ENCODE assay signal across 9 mouse cellular contexts in genomic region chr2:20249403-20249802, GRCm38 (mm10).
A peak's percentile ranks its signal among the peaks of the same experiment; 100 is the strongest.
DNase-seq lines count a peak whose midpoint lies in the region; ATAC-seq and TF ChIP-seq lines count a peak whose summit lies in the region.
"Had no signal": no experiment of that assay in that cellular context is flagged by ENCODE, and none has a peak within 500 bp of the region (broad histone marks: within the 10 kb centered on the region; RNA-seq: fewer than 3 reads in every experiment).

No protein-coding gene starts in this region.

- H3K36me3 ChIP-seq in heart, embryonic 11.5 days (ENCODE audit: control insufficient read depth, insufficient read depth, low read length): no peaks in the 10 kb centered on the region
- H3K36me3 ChIP-seq in forebrain, embryonic 16.5 days (ENCODE audit: control insufficient read depth, insufficient read depth): no peaks in the 10 kb centered on the region
- H3K36me3 ChIP-seq: neural tube, embryonic 13.5 days had no signal

- H3K4me1 ChIP-seq in heart, embryonic 11.5 days (ENCODE audit: control insufficient read depth, insufficient read depth, low read length): no peaks in the 10 kb centered on the region
- peaks cover 7% of the 10 kb centered on the region for H3K4me1 ChIP-seq in forebrain, embryonic 16.5 days (replicated peaks; ENCODE audit: control insufficient read depth, insufficient read depth, low read length)
- no peaks in the 10 kb centered on the region for H3K4me1 ChIP-seq in lung, adult 2 months (ENCODE audit: control insufficient read depth, insufficient read depth, low read length)

- 56% methylated on average over 4 of the region's 4 CpGs for WGBS in heart, embryonic 11.5 days (ENCODE audit: insufficient replicate concordance)
- WGBS in forebrain, embryonic 16.5 days: 43% methylated on average over 4 of the region's 4 CpGs
- WGBS in lung, adult 2 months: 56% methylated on average over 4 of the region's 4 CpGs

- no peak overlapping the region for H3K27ac ChIP-seq in heart, embryonic 11.5 days (ENCODE audit: low read depth, low read length)
- H3K27ac ChIP-seq in forebrain, embryonic 16.5 days (ENCODE audit: low read length): peak overlapping the region; percentile 66; the same call in 1 of the 2 replicates
- H3K27ac ChIP-seq: neural tube, embryonic 13.5 days had no signal

- no peak overlapping the region for H3K9ac ChIP-seq in heart, embryonic 11.5 days (ENCODE audit: low read depth, low read length)
- H3K9ac ChIP-seq in forebrain, embryonic 16.5 days (replicated peaks; ENCODE audit: low read depth, low read length): no peak overlapping the region
- H3K9ac ChIP-seq: neural tube, embryonic 13.5 days had no signal

- no peaks in the 10 kb centered on the region for H3K27me3 ChIP-seq in heart, embryonic 11.5 days (ENCODE audit: control insufficient read depth, insufficient read depth, low read length)
- H3K27me3 ChIP-seq in forebrain, embryonic 16.5 days (replicated peaks; ENCODE audit: control insufficient read depth, insufficient read depth, low read length): no peaks in the 10 kb centered on the region
- H3K27me3 ChIP-seq: neural tube, embryonic 13.5 days had no signal

- no peaks in the 10 kb centered on the region for H3K9me3 ChIP-seq in heart, embryonic 11.5 days (replicated peaks; ENCODE audit: control insufficient read depth, low read length)
- H3K9me3 ChIP-seq in forebrain, embryonic 16.5 days (ENCODE audit: control insufficient read depth, low read length): no peaks in the 10 kb centered on the region

- DNase-seq in heart, adult 18-20 months: peak; percentile 40 to 63
- DNase-seq in heart, postnatal 10 days: peak; percentile 52 to 59
- peak; percentile 58 to 93 for DNase-seq in left cerebral cortex, postnatal 25 days (ENCODE audit: low spot score in 2 of 2)
- DNase-seq in B cell, adult 2 months: no peak
- no peak for DNase-seq in cerebellum, postnatal 25 days
- DNase-seq in lung, adult 2 months: no peak

- intact Hi-C loops in heart, postnatal 10 days (cut with DNase I): loop anchor here (5.0 kb wide), 1 partner anchor 82 kb away; no protein-coding TSS in a partner anchor
- intact Hi-C loops in left cerebral cortex, postnatal 25 days (cut with DNase I): loop anchor here (2.0 to 5.0 kb wide), 2 partner anchors 33 kb away; no protein-coding TSS in a partner anchor

- no peak for ATAC-seq in heart, embryonic 11.5 days (replicated peaks; ENCODE audit: insufficient number of reproducible peaks, low FRiP score, low TSS enrichment)
- ATAC-seq in forebrain, embryonic 16.5 days: peak; percentile 84

- no peak for TF ChIP-seq POLR2A in lung, adult 2 months (IDR thresholded peaks at IDR 0.05; ENCODE audit: borderline replicate concordance, extremely low read depth, low read depth, low read length)

- no peak overlapping the region for H3K4me2 ChIP-seq in heart, embryonic 11.5 days
- no peak overlapping the region for H3K4me2 ChIP-seq in forebrain, embryonic 16.5 days (ENCODE audit: low read length)
- H3K4me2 ChIP-seq: neural tube, embryonic 13.5 days had no signal

- no peak overlapping the region for H3K4me3 ChIP-seq in heart, embryonic 11.5 days (ENCODE audit: low read depth, low read length)
- no peak overlapping the region for H3K4me3 ChIP-seq in forebrain, embryonic 16.5 days (replicated peaks; ENCODE audit: low read length)
- H3K4me3 ChIP-seq in lung, adult 2 months (replicated peaks; ENCODE audit: extremely low read depth, low read depth, low read length): no peak overlapping the region
- H3K4me3 ChIP-seq: neural tube, embryonic 13.5 days had no signal

- no peak for TF ChIP-seq CTCF in lung, adult 2 months (IDR thresholded peaks at IDR 0.05; ENCODE audit: insufficient read depth, low read length)

Comparison
In these comparisons a context has a peak if more than half of its experiments do, and no peak if none do; other contexts are left out.
1. DNase-seq: peak in heart, adult 18-20 months (2 of 2), heart, postnatal 10 days (2 of 2) and left cerebral cortex, postnatal 25 days (2 of 2); none in B cell, adult 2 months (0 of 2), cerebellum, postnatal 25 days (0 of 2) and lung, adult 2 months (single experiment).